Mouse (Mus musculus) bone marrow macrophage, adult 2 months (primary cell): ENCODE measurements around the gene Actr1a.

ENCODE experiments used
- CTCF ChIP-seq: IDR thresholded peaks from 2 replicates; pipeline ENCODE4 v1.5.1; 2012; ENCODE audit warnings: low read depth, mild to moderate bottlenecking, low read length, moderate library complexity
- POLR2A ChIP-seq: IDR thresholded peaks from 2 replicates; pipeline ENCODE4 v1.6.1; 2012; ENCODE audit warnings: mild to moderate bottlenecking, low read depth, low read length, borderline replicate concordance

GRCm38 (mm10) chr19:46337719-46338330, 57.7 kb downstream of the Actr1a start:
- TF ChIP-seq POLR2A (no peak), CTCF (no peak)
